Mouse (Mus musculus): ENCODE measurements around the gene Tmem102. TPM values are rescaled to one million over a fixed set of nuclear protein-coding genes. Genes with fewer than 3 reads are reported as not detected.

The Tmem102 gene
- not detected for polyA plus RNA-seq (2017; shearing (Covaris generic))

DNA sequence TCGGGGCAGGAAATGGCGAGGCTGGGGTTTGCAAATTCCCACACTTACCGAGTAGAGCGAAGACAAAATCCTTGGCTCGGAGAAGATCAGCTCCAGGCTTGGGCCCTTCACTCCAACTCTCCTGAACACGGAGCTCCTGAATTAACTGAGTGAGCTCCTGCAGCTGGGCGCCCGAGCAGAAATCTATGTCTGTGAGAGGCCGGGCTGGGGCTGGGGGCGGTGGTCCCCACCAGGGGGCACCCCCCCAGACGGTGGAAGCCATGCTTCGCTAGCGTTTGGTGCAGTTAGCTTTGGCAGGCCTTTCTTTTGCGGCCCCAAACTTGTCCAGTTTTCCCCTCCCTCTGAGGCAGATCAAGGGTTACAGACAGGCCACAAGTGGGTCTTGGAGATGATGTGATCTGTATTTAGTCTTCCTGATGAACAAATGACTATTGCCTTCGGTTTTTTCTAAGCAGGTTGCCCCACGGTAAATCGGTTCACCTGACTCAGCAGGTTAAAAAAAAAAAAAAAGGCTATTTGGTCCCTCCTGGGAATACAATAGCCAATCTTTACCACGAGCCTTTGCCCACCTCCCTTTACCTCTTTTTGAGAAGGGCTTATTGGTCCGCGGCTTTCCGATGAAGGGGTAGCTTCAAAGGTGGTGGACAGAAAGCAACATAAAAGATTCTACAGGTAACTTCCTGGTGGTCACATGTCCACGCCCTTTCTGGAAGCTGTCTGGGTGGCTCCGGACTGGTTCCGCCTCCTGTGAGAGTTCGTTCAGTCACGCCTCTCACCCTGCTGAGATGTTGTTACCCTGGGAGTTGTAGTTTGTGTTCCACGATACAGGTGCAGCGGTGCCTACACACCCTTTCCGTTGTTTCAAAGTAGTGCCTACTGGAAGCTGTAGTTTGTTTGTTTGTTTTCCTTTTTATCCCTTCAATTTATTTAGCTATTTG, at the start of gene Tmem102:
Gene Tmem102 (minus strand): TSS at position 653 of the 938 bp plus-strand sequence.

DNA sequence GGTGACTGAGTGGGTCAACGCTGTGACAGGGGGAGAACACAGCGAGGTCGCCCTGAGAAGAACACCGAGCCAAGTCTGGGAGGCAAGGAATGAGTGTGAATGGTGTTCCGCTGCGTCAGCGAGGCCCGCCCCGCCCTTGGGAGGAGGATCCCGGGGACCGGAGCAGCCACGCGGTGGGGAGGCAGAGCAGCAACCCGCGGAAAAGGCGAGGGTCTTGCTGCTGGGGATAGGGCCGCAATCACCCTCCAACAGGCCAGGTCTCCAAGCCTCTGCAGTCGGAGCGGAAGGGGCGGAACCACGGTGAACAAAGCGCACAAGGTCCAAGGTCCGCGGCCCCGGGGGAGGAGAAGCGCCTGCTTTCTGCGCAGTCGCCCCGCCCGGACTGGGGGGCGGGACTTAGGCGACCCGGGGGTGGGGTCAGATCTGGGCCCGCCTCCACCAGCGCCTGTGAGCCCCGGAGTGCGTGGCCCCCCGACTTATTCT, 40.8 kb upstream of the Tmem102 start, which contains the start of gene Plscr3:
Gene Plscr3 (plus strand): TSS at position 179 of the 483 bp plus-strand sequence.

GRCm38 (mm10) chr11:69837952-69838713, 32.7 kb upstream of the Tmem102 start, which contains the start of gene Tmem256:
Gene Tmem256 (plus strand): TSS chr11:69838514.

DNA sequence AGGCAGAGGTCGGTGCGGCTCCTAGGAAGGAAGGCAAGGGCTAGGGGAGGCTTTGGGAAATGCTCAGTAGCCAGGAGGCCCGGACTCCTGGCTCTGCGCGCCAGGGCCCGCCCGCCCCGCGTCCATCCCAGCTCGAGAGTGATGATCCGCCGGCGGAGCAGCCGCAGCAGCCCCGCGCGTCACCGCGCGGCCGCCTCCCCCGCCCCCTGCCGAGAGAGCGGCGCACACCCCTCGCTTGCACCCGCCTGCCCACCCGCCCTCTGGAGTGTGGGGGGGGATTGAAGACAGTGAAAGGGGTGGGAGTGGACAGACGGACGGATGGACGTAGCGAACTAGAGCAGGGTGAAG, 32.2 kb upstream of the Tmem102 start, which contains the start of gene Nlgn2:
Gene Nlgn2 (minus strand): TSS at position 181 of the 348 bp plus-strand sequence.

DNA sequence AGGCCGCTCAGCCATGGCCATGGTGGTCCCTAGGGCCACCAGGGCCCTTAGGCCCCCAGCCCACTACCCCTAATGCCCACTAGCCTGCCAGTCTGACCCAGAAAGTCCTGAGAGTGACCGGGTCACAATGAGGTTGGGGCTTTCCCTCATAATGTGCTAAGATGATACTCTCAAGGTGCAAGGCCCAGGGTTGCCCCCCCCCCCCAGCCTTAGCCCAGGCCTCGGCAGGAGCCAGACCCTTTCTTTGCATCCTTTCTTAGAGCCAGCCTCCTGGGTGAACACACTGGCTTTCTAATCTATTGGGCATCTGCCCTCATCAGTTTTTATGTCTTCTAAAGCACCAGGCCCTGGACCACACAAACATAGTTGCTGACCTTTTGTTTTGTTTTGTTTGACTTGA, 16.7 kb upstream of the Tmem102 start, which contains the start of gene Spem1:
Gene Spem1 (minus strand): TSS at position 101 of the 400 bp plus-strand sequence.

GRCm38 (mm10) chr11:69818365-69818764, 12.9 kb upstream of the Tmem102 start, which contains the start of gene Spem2:
Gene Spem2 (minus strand): TSS chr11:69818465.

DNA sequence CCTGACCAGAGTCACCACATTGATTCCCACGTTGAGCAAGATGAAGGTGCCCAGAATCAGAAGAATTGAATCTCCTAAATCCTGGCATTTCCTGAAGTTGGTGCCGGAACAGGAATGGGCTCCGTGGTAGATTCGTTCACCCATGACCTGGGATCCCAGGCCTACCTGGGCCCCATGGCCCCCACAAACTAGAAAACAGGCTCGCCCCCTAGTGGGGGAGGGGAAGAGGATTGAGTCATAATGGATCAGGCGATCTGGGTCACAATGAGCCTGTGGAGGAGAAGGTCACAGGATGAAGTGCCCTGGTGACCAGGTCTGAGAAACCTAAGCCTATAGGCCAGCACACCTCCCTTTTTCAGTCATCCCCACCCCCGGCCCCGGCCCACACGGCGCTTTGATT, 9.7 kb upstream of the Tmem102 start, which contains the start of gene Gm39566:
Gene Gm39566 (minus strand): TSS at position 144 of the 400 bp plus-strand sequence.

GRCm38 (mm10) chr11:69801379-69801977, 3.9 kb downstream of the Tmem102 start, which contains the start of gene Fgf11:
Gene Fgf11 (minus strand): TSS chr11:69801857.

GRCm38 (mm10) chr11:69795168-69795982, 10.0 kb downstream of the Tmem102 start, which contains the start of gene Chrnb1:
Gene Chrnb1 (minus strand): TSS chr11:69795943.

DNA sequence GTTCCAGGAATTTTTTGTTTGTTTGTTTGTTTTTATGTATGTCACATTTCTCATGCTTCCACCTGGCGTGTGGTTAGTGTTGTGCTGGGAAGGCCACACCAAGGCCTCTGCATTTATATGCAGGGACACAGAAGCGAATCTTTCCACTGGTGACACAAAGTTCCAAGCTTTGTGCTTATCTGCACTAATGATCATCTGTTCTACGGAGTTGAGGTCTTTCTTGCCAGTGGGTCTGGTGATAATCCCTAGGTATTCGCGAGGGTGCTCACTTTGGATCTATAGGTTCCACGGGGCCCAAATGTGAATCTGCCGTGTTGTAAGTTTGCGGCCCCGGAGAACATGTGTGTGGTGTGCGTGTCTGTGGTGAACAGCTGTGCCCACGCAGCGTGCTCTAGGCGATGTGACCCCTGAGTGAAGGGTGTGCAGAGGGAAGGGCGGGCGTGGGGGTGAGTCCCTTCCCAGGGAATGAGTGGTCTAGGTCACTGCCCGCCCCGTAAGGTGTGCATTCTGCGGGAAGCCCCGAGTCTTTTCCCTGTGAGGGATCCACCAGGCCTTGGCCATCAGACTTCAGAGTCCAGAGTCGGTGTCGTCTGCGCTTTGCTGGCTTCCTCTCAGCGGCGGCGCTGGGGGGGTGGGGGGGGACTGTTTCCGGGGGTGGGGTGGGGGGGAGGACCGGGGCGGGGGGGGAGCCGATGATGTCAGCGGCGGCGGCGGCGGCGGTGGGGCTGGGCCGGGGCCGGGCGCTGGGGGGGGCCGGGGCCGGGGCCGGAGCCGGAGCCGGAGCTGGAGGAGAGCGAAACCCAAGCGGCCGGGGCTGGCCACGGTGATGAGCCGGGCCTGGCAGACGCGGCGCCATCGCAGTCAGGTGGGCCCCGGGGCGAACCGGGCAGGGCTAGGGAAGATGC, 40.0 kb downstream of the Tmem102 start, which contains the start of gene Zbtb4:
Gene Zbtb4 (plus strand): TSS at position 692 of the 905 bp plus-strand sequence.

DNA sequence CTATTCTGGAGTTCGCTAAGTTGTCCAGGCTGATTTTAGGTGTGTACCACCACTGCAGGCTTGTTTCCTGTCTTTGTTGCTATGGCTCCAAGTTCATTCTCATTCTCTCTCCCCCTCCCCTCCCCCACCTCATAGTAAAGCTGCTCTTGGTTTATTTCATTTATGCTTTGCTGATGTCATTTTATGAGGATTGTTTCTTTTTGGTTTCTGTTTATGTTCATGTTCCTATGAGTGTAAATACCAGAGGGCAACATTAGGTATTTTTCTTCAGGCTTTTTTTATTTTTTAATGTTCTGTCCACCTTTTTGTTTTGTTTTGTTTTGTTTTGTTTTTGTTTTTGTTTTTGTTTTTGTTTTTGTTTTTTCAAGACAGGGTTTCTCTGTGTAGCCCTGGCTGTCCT, 43.6 kb downstream of the Tmem102 start, which contains the start of gene Slc35g3:
Gene Slc35g3 (minus strand): TSS at position 101 of the 400 bp plus-strand sequence.

DNA sequence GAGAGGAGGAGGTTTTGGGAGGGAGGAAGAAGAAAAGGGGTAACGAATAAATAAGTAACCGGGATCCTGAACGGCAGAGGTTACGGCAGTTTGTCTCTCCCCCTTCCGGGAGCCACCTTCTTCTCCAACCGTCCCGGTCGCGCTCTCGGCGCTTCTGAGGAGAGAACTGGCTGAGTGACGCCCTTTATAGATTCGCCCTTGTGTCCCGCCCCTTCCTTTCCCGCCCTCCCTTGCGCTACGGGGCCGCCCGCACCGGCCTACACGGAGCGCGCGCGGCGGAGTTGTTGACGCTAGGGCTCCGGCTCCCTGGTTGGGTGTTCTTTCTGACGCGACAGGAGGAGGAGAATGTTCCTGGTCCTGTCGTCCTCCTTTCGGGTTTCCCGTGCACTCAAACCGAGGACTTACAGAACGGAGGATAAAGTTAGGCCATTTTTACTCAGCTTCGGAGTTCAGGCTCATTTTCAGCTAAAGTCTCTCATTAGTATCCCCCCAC, 46.9 kb downstream of the Tmem102 start, which contains the start of gene Polr2a:
Gene Polr2a (minus strand): TSS at position 160 of the 493 bp plus-strand sequence.

Other genes with a start within 250 kb of the Tmem102 start
- gene Efnb3, start 245.4 kb downstream of the Tmem102 start, polyA plus RNA-seq (2017; shearing (Covaris generic)): 0.27 TPM
- 32.4 TPM for gene Wrap53, start 225.4 kb downstream of the Tmem102 start, polyA plus RNA-seq (2017; shearing (Covaris generic))
- gene Trp53, start 225.3 kb downstream of the Tmem102 start, polyA plus RNA-seq (2017; shearing (Covaris generic)): 242 TPM
- 0.20 TPM for gene Atp1b2, start 199.7 kb downstream of the Tmem102 start, polyA plus RNA-seq (2017; shearing (Covaris generic))
- not detected for gene Shbg, start 187.7 kb downstream of the Tmem102 start, polyA plus RNA-seq (2017; shearing (Covaris generic))
- gene Sat2, start 183.6 kb downstream of the Tmem102 start, polyA plus RNA-seq (2017; shearing (Covaris generic)): not detected
- gene Fxr2, start 172.6 kb downstream of the Tmem102 start, polyA plus RNA-seq (2017; shearing (Covaris generic)): 11.9 TPM
- gene Sox15, start 150.3 kb downstream of the Tmem102 start, polyA plus RNA-seq (2017; shearing (Covaris generic)): not detected
- 56.1 TPM for gene Mpdu1, start 143.0 kb downstream of the Tmem102 start, polyA plus RNA-seq (2017; shearing (Covaris generic))
- 10.3 TPM for gene Cd68, start 139.5 kb downstream of the Tmem102 start, polyA plus RNA-seq (2017; shearing (Covaris generic))
- gene Eif4a1, start 133.2 kb downstream of the Tmem102 start, polyA plus RNA-seq (2017; shearing (Covaris generic)): 508 TPM
- gene Senp3, start 123.5 kb downstream of the Tmem102 start, polyA plus RNA-seq (2017; shearing (Covaris generic)): 39.6 TPM
- 0.29 TPM for gene Tnfsf13, start 119.8 kb downstream of the Tmem102 start, polyA plus RNA-seq (2017; shearing (Covaris generic))
- gene Tnfsf12, start 109.8 kb downstream of the Tmem102 start, polyA plus RNA-seq (2017; shearing (Covaris generic)): not detected
- gene Tnfsfm13, start 109.5 kb downstream of the Tmem102 start, polyA plus RNA-seq (2017; shearing (Covaris generic)): not detected
- 58.0 TPM for gene Polr2a, start 47.0 kb downstream of the Tmem102 start, polyA plus RNA-seq (2017; shearing (Covaris generic))
- not detected for gene Slc35g3, start 43.7 kb downstream of the Tmem102 start, polyA plus RNA-seq (2017; shearing (Covaris generic))
- gene Zbtb4, start 39.7 kb downstream of the Tmem102 start, polyA plus RNA-seq (2017; shearing (Covaris generic)): 5.8 TPM
- 6.2 TPM for gene Chrnb1, start 9.7 kb downstream of the Tmem102 start, polyA plus RNA-seq (2017; shearing (Covaris generic))
- gene Fgf11, start 3.8 kb downstream of the Tmem102 start, polyA plus RNA-seq (2017; shearing (Covaris generic)): not detected
- not detected for gene Gm39566, start 9.7 kb upstream of the Tmem102 start, polyA plus RNA-seq (2017; shearing (Covaris generic))
- gene Spem2, start 12.8 kb upstream of the Tmem102 start, polyA plus RNA-seq (2017; shearing (Covaris generic)): not detected
- not detected for gene Spem1, start 16.6 kb upstream of the Tmem102 start, polyA plus RNA-seq (2017; shearing (Covaris generic))
- gene Nlgn2, start 32.2 kb upstream of the Tmem102 start, polyA plus RNA-seq (2017; shearing (Covaris generic)): 0.61 TPM
- gene Tmem256, start 32.9 kb upstream of the Tmem102 start, polyA plus RNA-seq (2017; shearing (Covaris generic)): 113 TPM
- 27.8 TPM for gene Plscr3, start 40.8 kb upstream of the Tmem102 start, polyA plus RNA-seq (2017; shearing (Covaris generic))
- not detected for gene Tnk1, start 53.1 kb upstream of the Tmem102 start, polyA plus RNA-seq (2017; shearing (Covaris generic))
- gene Tmem95, start 72.4 kb upstream of the Tmem102 start, polyA plus RNA-seq (2017; shearing (Covaris generic)): not detected
- gene Kctd11, start 75.8 kb upstream of the Tmem102 start, polyA plus RNA-seq (2017; shearing (Covaris generic)): 2.3 TPM
- 663 TPM for gene Acap1, start 89.9 kb upstream of the Tmem102 start, polyA plus RNA-seq (2017; shearing (Covaris generic))
- gene 2810408A11Rik, start 95.4 kb upstream of the Tmem102 start, polyA plus RNA-seq (2017; shearing (Covaris generic)): 3.0 TPM
- gene Neurl4, start 95.4 kb upstream of the Tmem102 start, polyA plus RNA-seq (2017; shearing (Covaris generic)): 5.7 TPM
- 163 TPM for gene Gps2, start 108.3 kb upstream of the Tmem102 start, polyA plus RNA-seq (2017; shearing (Covaris generic))
- gene Eif5a, start 116.3 kb upstream of the Tmem102 start, polyA plus RNA-seq (2017; shearing (Covaris generic)): 1,233 TPM
- not detected for gene Ybx2, start 130.2 kb upstream of the Tmem102 start, polyA plus RNA-seq (2017; shearing (Covaris generic))
- not detected for gene Slc2a4, start 142.6 kb upstream of the Tmem102 start, polyA plus RNA-seq (2017; shearing (Covaris generic))
- not detected for gene Cldn7, start 159.2 kb upstream of the Tmem102 start, polyA plus RNA-seq (2017; shearing (Covaris generic))
- 36.6 TPM for gene Ctdnep1, start 175.5 kb upstream of the Tmem102 start, polyA plus RNA-seq (2017; shearing (Covaris generic))
- 70.7 TPM for gene Elp5, start 176.9 kb upstream of the Tmem102 start, polyA plus RNA-seq (2017; shearing (Covaris generic))
- gene Gabarap, start 185.5 kb upstream of the Tmem102 start, polyA plus RNA-seq (2017; shearing (Covaris generic)): 438 TPM
- gene Phf23, start 190.2 kb upstream of the Tmem102 start, polyA plus RNA-seq (2017; shearing (Covaris generic)): 117 TPM
- gene Dvl2, start 195.0 kb upstream of the Tmem102 start, polyA plus RNA-seq (2017; shearing (Covaris generic)): 25.7 TPM
- gene Acadvl, start 209.8 kb upstream of the Tmem102 start, polyA plus RNA-seq (2017; shearing (Covaris generic)): 152 TPM
- gene Dlg4, start 211.3 kb upstream of the Tmem102 start, polyA plus RNA-seq (2017; shearing (Covaris generic)): 11.7 TPM
- gene Asgr1, start 248.5 kb upstream of the Tmem102 start, polyA plus RNA-seq (2017; shearing (Covaris generic)): not detected